Mouse (Mus musculus): ENCODE results near the gene Plk3. TPM values are rescaled to one million over a fixed set of nuclear protein-coding genes. Genes with fewer than 3 reads are reported as not detected.

Gene Plk3
- total RNA-seq, 1 experiment from 2014 or later = 19.0 TPM

DNA sequence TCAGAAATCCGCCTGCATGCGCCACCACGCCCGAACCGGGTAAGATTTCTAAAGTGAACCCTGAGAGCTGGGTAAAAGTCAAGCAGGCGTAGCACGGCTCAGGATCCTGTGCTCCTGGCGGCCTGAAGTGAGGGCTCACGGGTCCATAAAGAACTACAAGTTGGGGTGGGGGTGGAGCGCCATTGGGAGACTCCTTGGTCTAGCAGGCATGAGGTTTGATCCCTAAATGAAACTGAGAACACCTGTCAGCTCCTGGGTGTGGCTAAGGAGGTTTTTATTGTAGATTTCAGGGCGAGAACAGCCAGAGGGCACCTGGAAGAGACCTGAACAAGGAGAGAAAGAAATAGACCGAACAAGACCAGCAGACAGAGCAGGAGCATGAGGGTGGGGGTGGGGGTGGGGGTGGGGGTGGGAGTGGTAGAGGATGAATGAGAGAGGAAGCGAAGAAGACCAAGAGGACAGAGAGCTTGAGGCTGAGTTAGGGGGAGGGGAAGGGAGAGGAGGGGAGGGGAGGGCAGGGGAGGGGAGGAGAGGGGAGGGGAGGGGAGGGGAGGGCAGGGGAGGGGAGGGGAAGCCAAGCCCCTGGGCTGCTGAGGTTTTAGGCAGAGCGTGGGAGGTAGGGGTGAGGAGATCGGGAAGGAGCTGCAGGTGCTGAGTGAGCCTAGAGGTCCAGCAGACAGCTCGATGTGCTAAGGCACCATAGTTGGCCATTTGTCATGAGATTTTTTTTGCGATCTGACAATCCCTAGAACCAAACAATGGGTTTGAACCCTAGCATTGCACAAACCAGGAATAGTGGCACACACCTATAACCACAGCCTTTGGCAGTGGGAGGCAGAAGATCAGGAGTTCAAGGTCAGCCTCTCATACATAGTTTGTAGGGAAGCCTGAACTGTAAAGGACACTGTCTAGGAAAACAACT lies 4.8 kb upstream of the Plk3 start:
- DNase-seq = peak; percentile 2

DNA sequence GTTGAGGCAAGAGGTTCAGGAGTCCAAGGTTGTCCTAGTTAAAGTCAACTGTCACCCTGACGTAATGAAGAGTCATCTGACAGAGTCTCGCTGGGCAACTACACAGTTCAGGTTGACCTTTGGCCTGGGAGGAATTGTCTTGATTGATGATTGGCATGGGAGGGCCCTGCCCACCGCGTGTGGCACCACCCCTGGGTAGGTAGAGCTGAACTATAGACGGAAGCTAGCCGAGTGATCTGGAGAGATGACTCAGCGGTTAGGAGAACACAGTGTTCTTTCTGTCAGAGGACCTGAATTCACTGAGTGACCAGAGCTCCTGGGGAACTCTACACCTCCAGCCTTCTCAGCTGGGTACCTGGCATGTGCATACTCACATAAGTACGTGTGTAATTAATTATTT lies 2.3 kb upstream of the Plk3 start:
- peak; percentile 80 for DNase-seq

DNA sequence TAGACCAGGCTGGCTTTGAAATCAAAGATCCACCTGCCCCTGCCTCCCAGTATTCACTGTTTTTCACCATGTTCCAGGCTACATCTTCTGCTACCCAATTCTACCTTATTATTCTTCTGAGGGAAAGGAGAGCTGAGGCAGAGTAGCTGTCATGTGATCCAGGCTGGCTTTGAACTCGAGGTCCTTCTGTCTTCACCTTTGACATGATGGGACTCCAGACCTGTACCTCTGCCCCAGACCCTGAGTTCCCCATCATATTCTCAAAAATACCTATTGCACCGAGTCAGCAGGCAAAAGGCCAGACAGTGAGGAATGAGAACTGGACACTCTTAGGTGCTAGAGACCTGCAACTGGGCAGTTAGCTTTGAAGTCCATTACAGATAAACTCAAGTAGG lies 835 bp upstream of the Plk3 start:
- no peak for DNase-seq

DNA sequence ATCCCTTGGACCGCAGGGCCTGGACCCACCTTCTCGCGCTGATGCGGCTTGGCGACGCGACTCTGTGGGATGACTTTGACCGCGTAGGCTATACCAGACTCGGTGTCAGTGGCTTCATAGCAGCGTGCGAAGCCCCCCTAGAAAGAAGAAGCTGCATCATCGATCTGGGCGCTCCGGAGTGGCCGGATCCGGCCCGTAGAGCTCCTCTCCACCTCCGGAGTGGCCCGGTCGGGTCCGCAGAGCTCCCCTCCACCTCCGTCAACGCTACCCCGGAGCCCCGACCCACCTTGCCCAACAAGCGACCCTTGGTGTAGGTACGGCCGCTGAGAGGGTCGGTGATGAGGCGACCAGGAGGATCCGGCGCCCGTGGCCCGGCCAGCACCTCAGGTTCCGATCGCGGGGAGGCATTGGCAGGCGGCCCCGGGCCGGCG lies 382 bp downstream of the Plk3 start:
- DNase-seq = no peak

DNA sequence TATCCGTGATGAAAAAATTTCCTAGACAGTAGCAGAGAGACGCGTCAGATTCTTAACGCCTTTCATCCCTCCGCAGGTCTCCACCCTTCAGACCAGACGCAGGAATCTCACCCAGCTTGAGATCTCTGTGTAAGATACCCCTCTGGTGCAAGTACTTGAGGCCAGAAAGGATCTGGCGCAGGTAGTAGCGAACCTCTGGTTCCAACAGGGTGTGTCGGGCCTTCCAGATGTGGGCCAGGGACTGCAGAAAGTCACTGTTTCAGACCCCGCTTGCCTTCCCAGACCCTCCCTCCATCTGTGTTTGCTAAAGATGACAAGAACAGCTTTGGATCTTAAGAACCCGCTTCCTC lies 994 bp downstream of the Plk3 start:
- DNase-seq = no peak

DNA sequence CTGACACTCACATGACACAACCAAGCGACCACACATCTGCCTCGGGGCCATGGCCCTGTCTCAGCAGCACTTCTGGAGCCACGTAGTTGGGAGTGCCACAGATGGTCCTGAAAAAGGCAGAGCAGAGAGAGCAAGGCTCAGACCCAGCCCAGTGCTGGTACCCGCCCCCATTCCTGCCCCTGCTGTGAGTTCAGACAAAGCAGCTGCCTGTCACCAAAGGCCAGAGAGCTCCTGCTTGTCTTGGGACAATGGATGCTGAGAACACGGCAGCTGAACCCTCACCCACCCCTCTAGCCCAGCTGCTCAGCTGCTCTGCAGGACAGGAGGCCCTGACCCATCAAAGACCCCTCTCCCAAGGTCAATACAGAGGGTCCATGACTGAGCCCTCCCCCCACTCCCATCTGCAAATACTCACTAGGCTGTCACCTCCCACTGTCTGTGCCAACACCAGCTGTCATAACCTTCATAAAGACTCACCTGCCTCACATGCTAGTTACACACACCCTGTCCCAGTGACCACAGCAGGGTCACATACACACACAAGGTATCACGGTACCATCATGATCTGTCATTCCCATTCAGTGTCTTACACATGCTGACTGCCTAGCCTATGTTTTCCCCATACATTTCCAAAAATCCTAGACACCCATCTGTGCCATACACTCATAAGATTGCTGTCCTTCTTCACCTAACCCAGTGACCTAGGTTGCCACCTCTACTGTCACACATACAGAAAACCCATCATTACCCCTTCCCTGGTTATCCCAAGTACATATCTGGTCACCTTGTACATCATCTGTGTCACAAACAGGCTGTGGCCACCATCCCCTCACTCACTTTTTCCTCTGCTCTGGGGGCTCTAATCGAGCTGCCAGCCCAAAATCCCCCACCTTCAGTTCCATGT lies 1.6 kb downstream of the Plk3 start:
- DNase-seq = no peak

DNA sequence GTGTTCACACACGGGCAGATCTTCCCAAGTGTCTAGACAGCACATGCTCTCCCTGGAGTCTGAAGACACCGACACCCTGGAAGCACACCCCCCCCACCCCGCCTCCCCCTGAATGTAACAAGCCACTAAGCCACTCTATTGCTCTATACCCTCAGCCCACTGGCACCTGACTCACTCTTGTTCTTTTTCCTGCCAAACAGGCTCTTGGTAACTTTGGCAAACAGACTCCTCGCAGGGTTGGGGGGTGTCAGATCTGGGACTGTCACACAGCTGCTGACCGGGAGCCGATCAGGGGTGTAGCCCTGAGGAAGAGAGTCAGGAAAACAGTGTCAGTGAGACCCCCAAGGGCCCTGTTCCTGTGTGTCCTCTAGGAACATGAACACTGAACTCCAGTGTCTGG lies 2.6 kb downstream of the Plk3 start:
- DNase-seq = no peak

DNA sequence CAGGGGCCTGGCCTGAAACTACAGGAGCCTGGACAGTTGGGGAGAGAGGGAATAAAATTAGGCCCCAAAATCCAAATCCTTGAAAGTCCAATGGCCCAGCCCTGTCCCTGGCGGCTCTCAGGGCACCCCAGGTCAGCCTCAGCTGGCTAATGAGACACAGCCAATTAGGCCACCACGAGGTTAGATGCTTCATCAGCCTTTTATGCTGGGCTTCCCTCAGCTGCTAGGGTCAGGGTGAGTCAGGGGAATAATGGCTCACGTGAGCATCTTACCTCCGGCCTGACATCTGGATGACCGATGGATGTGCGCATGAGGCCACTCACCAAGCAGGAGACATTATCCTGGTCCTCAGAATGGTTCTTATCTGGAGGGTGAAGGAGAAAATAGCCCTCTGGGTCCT lies 3.0 kb downstream of the Plk3 start:
- no peak for DNase-seq

DNA sequence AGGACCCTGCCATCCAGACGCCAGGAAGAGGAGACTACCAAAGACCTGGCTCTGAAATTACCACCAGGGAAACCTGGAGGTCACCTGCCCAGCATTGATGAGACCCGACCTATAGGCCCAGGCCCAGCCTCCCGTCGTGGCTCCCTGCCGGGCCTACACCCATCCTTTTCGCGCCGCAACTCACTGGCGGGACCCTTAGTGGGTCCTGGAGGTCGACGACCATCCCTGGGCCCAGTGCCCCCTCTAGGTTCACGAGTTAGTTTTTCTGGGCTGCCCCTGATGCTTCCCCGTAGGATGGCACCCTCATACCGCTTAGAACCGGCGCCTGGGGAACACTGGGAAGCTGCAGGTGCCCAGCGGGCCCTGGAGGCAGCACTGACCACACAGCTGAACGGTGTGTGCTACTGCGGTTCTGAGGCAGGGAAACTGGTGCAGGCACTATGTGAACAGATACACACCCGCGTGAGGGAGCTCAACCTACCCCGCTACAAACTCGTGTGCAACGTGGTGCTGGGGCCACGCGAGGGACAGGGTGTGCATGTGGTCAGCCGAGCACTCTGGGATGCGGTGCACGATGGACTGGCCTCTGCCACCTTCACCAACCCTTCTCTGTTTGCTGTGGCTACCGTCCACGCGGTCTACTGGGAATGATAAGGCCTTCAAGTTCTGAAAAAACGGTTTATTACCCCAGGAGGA lies 5.6 kb downstream of the Plk3 start:
- no peak for DNase-seq

DNA sequence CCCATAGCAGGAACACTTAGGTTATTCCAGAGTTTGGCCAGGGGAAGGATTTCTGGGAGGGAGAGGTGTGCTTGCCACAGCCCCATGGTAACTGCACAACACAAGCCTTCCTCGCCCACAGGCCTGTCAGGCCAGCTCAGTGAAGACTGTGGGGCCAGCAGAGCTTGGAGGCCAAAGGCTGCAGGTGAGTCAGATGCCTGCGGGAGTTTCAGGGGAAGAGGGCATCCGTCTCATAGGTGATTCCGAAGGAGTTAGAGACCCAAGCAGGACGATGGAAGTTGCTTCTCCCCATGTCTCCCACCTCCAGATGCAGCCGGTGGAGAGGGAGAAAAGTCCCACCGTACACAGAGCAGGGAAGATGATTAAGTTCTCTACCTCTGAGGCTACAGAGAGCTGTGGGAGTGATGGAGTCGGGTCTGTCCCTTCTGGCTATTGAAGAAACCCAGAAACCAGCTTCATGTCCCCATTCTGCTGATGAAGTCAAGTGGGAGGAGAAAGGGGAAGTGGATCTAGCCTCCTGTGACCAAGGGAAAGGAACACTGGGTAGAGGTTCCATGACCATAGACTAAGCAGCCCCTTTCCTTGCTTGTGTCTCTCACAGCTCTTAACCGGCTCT lies 7.0 kb downstream of the Plk3 start, which contains the start of gene Tctex1d4:
TSS of gene Tctex1d4 (plus strand) at position 120 of the 616 bp plus-strand sequence.
- no peak for DNase-seq

DNA sequence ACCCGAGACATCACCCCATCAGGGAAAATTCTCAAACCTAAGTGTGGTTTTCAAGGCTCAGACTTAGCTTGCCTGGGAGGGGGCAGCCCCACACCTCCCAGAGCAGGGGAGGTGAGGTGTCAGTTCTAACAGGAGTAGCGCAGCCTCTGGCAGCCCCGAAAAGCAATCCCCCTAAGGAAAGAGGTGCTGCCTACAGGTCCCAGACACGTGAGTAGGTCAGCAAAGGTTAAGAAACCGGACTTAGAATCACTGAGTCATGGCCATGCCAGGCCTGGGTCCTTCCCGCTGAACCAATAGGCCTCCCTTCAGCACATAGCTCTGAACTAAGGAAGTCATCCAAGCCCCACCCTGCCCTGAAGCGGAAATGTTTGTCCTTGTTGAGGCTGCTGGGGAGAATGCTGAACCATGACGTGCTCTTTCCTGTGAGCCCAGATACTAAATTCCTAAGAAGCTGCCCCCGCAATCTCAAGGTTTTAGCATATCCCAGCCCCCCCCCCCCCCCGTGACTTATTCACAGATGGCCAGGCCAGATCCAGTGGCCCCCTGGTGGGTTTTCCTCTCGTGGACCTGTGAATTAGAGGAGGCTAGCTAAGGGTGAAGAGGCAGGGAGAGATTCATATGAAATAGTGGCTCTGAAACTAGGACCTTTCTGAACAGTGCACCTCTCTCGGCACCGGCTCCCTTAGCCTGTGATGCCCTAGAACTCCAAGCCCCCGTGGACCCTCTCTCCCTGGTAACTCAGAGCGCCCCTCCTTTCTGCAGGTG lies 7.7 kb downstream of the Plk3 start:
- peak; percentile 81 for DNase-seq

DNA sequence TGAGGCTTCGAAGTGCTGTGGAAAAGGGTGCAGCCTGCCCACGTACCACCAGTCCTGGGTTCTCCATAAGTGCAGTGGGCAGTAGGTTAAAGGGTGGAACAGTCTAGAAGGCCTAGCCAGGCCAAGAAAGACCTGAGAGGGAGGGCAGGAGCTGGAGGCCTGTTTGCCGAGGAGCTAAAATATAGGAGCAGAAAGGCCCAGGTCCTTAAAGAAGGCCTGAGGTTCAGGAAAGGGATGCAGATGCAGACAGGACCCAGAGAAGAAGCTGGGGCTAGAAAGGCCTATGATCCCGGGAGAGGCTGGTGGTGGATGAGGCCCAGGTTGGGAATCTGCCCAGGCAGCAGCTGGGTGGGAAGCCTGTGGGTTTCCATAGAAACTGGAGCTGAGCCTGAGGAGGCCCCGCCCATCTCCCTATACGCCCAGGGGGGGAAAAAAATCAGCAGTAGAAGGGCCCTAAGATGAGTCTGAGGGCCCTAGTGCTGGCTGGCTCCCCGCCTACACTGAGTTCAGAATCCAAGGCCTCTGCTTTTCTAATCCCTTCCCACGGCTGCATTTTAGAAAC lies 8.3 kb downstream of the Plk3 start, which contains the start of gene Btbd19:
TSS of gene Btbd19 (minus strand) at position 378 of the 562 bp plus-strand sequence.
- peak; percentile 68 for DNase-seq

DNA sequence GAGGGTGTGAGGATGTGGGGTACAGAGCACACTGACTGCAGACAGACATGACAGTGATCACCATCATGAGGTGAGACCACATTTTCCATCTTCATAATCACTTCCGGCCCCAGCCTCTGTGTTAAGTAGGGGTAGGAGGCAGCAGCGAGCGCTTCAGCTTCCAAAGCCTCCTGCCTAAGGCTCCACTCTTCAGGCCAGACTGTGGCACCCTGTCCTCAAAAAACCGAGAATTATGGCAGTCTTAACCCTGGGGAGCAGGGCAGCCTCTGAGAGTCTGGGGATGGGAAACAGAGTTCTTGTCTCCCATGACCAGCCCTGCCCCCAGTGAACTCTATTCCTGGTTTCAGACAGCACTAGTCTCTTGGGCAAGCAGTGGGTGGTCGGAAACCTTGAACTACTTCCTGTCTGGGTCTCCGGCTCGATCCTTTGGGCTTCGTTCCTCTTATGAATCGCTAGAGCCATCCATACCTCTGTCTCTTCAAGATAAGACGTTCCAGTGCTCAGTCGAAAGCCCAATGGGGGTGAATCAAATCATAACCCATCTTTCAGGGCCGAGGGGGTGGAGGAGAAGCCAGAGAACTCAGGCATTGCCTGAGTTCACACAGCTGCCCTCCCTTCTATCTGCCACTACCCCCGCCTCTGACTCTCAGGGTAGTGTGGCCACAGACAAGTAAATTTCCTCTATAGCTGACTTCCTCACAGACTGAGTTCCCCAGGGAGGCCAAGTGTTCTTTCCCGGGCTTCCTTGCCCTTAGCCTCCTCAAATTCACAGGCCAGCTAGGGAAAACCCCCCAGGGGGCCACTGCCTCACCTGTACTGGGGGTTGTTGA lies 9.0 kb downstream of the Plk3 start:
- peak; percentile 71 for DNase-seq

DNA sequence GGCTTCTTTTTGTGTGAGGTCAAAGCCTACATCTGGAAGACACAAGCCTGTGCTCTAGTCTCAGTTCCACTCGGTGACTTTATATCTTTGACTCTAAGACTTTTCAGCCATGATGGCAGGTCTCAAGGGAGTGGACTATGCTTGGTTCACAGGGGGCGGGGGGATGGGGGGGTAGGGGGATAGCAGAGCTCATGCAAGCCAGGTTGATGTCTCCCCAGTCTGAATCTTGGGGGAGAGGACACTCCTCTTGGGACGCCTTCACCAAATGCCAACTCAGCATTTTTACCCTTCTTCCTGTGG lies 9.6 kb downstream of the Plk3 start:
- DNase-seq = no peak

DNA sequence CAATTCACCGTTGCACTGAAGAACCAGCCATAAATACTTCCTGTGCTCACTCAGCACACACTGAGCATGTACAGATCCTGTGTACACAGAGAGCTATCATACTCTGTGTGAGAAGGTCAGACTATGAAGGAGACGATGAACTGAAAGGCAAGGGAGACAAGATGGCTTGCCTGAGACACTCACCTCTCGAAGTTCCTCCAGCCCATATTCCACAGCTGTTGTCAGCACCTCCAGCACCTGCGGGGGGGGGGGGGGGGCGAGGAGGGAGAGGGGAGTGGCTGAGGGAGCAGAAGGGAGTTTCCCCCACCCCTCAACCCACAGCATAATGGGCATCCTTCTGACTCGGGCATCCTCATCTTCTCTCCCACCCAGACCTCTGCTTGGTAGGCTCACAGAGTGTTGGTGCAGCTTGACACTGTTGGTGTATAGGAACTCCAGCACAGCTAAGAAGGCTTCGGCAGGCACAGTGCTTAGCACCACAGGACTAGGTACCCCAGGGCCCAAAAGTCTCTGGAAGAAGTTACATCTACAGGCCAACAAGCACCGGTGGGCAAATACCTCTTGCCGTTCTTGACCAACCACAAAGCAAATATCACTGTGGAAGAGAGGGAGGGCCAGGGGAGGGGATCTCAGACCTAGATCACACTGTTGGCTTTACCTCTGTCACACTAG lies 10.1 kb downstream of the Plk3 start:
- DNase-seq = no peak

DNA sequence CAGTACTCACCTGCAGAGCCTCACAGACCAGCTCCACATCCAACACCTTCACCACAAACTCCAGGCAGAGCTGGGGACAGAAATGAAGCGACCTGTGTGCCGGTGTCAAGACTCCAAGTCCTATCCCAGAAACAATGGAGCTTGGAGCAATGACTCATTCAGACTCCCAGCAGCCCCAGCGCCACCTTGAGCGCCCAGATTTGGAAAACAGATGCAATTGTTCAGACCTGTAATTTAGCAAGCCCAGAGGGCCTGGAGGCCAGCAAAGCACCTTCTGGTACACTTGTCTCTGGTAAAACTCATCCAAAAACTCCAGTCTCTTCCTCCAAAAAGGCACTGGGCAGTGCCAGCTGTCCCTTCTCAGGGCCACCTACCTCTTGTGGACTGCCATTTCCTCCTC lies 11.6 kb downstream of the Plk3 start:
- no peak for DNase-seq

DNA sequence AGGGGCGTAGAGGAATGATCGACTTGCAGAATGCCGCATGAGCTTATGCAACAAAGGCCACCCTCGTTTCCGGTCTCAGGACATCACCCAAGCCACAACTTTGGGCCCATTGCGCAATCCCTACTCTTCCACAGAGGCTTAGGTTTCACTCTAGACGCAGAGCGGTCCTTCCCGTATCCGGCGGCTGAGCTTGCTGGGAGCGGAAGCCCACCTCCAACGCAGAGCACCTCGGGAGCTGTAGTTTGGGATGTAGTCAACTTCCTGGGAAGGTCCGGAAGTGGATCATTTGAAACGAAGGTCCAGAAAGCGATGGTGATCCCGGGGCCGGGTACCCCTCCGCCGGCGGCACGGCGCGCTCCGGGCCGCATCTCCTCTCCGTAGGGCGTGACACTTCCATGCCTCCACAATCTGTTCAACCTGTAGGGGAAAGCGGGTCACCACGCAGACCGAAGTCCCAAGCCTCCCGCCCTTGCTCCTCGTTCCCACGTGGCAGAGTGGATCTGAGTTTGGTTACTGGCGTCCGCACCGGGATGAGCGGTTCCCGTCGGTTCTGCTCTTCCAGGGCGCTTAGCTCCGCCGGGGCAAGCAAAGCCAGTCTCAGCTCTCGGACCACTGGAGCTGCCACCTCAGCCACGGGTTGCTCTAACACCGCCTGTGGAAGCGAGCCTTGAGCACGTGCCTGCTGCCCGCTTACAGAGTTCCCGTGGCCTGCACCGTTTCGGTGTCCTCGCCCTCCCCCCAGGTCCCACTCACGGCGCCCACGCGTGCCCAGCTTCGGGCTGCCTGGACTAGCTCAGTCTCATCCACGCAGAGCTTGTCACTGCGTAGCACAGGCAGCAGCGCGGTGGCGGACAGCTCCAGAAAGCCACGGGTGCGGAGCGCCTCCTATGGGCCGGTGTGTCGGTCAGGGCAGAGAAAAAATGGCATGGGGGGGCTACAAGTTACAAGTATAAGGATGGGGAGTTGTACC lies 13.0 kb downstream of the Plk3 start:
- peak; percentile 97 for DNase-seq

DNA sequence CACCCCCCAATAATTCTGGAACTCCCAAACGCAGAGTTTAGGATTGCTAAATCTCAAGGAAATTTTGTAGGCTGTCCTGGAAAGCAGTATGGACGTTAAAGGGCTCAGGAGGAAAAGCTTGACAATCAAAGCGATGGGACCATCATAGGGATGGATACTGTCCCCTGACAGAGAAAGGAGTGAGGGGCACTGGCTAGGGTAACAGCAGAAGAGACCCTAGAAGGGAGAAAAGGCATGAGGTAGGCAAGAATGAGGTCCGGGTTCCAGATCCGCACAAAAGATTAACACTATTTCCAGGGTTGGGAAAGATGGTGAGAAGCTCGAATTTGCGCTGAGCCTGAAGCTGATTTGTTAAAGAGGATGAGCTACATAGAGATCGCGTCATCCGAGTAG lies 13.7 kb downstream of the Plk3 start:
- no peak for DNase-seq

Data from adrenal gland, postnatal 14 days (tissue).